In the genomic region with DNA sequence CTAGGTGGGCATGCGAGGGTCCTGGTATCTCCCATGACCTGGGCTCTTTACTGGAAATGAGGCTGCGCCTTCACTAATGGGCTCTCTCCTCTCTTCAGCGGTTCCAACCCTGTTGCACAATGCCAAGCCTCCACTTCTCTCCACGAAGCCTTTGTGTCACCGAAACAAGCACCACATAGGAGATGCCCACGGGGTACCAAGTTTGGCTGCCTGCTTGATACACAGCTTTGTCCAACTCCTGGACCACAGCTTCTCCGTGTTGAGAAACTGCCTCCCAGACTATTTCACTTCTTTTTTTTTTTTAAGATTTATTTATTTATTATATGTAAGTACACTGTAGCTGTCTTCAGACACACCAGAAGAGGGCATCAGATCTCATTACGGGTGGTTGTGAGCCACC, we compare ENCODE assay signal across 18 mouse cellular contexts. TPM values are rescaled to one million over a fixed set of nuclear protein-coding genes. Genes with fewer than 3 reads are reported as not detected.
"Had no signal": no experiment of that assay in that cellular context is flagged by ENCODE, and none has a peak within 500 bp of the region (broad histone marks: within the 10 kb centered on the region; RNA-seq: fewer than 3 reads in every experiment).

No protein-coding gene starts in this region.

- H3K36me3 ChIP-seq: neural tube, embryonic 12.5 days; neural tube, embryonic 13.5 days; neural tube, embryonic 15.5 days; stomach, embryonic 15.5 days had no signal

- DNase-seq: retina, postnatal 1 day; right cerebral cortex, adult 18-20 months; right cerebral cortex, postnatal 14 days; right cerebral cortex, postnatal 25 days; right cerebral cortex, postnatal 4 days; spleen, adult 18-20 months; thymus, adult 18-20 months; thymus, adult 2 months; thymus, postnatal 14 days; thymus, postnatal 25 days; thymus, postnatal 36 days; thymus, postnatal 4 days had no signal

- H3K9me3 ChIP-seq: neural tube, embryonic 12.5 days; neural tube, embryonic 13.5 days; neural tube, embryonic 15.5 days; stomach, embryonic 15.5 days had no signal

- H3K27me3 ChIP-seq: neural tube, embryonic 12.5 days; stomach, embryonic 15.5 days had no signal

- H3K27ac ChIP-seq: neural tube, embryonic 12.5 days; neural tube, embryonic 13.5 days; neural tube, embryonic 15.5 days; stomach, embryonic 15.5 days; stomach, postnatal 0 days had no signal

- H3K4me3 ChIP-seq: neural tube, embryonic 12.5 days; neural tube, embryonic 13.5 days; neural tube, embryonic 15.5 days; stomach, embryonic 15.5 days had no signal

- H3K4me1 ChIP-seq: neural tube, embryonic 12.5 days; stomach, embryonic 15.5 days had no signal

- H3K4me2 ChIP-seq: neural tube, embryonic 12.5 days; neural tube, embryonic 13.5 days; neural tube, embryonic 15.5 days; stomach, embryonic 15.5 days had no signal

- H3K9ac ChIP-seq: neural tube, embryonic 12.5 days; neural tube, embryonic 13.5 days; neural tube, embryonic 15.5 days; stomach, embryonic 15.5 days had no signal

RNA-seq across cellular contexts. Expression of a gene that starts 27.1 kb away (rescaled TPM):
- total RNA-seq: neutrophil, adult 5-6 weeks had no signal
